Mouse (Mus musculus): ENCODE results near the gene Ribc2.

DNA sequence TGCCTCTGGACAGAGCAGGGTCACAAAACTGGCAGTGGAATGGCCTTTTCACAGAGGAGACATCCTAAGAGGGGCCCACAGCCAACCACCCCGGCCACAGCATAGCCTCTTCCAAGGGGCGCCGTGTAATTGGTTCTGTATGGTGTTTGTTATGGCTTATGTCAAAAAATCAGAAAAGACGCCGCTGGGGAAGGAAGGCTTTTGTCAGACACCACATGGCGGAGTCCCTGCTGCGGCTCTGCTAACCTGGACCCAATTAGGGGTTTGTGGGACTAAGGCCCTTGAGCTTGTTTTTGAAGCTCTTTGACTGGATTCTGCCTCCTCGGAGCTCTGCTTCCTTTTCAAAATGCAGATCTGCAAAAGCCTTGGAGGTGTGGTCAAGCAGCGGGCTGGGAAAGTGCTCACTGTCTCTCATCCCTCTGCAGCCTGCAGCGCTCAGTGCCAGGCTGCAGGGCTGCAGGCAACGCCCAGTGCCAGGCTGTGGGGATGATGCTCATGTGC is 34.6 kb downstream of the Ribc2 start:
- TF ChIP-seq GATA1 (IDR thresholded peaks at IDR 0.05; ENCODE audit: low read length) (no peak), TAL1 (IDR thresholded peaks at IDR 0.05; ENCODE audit: low read length) (no peak)
